Comparison of ENCODE assay signal across 8 mouse cellular contexts in genomic region chr10:33179731-33180631, GRCm38 (mm10).
DNase-seq lines count a peak whose midpoint lies in the region; ATAC-seq and TF ChIP-seq lines count a peak whose summit lies in the region.

No protein-coding gene starts in this region.

- H3K4me1 ChIP-seq in heart, adult 2 months (ENCODE audit: control insufficient read depth, insufficient read depth, low read length), result peaks cover 5% of the 10 kb centered on the region
- H3K4me1 ChIP-seq in heart, embryonic 11.5 days (ENCODE audit: control insufficient read depth, insufficient read depth, low read length), result no peaks in the 10 kb centered on the region

- 0 out of 2 replicates have a peak, but pooled peaks have one; percentile 2 for TF ChIP-seq CTCF in heart, adult 2 months (IDR thresholded peaks at IDR 0.05)

- H3K79me2 ChIP-seq in heart, adult 2 months (replicated peaks; ENCODE audit: control insufficient read depth, insufficient read depth, low read length), result no peaks in the 10 kb centered on the region

- H3K27ac ChIP-seq in heart, adult 2 months, result no peak overlapping the region
- no peak overlapping the region for H3K27ac ChIP-seq in heart, embryonic 11.5 days (ENCODE audit: low read depth, low read length)

- H3K4me2 ChIP-seq in heart, embryonic 11.5 days, result no peak overlapping the region

- TF ChIP-seq EP300 in heart, adult 2 months (IDR thresholded peaks at IDR 0.05; ENCODE audit: insufficient read depth, low read depth, low read length), result peak; percentile 57; the same call in 1 of the 2 replicates

- H3K36me3 ChIP-seq in heart, adult 2 months (ENCODE audit: control insufficient read depth, insufficient read depth, low read length), result peaks cover 6% of the 10 kb centered on the region
- no peaks in the 10 kb centered on the region for H3K36me3 ChIP-seq in heart, embryonic 11.5 days (ENCODE audit: control insufficient read depth, insufficient read depth, low read length)

- intact Hi-C loops in heart, adult 2 months (cut with DNase I), result no loop called here

- H3K9ac ChIP-seq in heart, adult 2 months (ENCODE audit: low read depth, low read length), result no peak overlapping the region
- no peak overlapping the region for H3K9ac ChIP-seq in heart, embryonic 11.5 days (ENCODE audit: low read depth, low read length)

- 20% methylated on average over 2 of the region's 2 CpGs for WGBS in heart, adult 2 months
- WGBS in heart, embryonic 11.5 days (ENCODE audit: insufficient replicate concordance), result 38% methylated on average over 2 of the region's 2 CpGs

- ATAC-seq in heart, embryonic 11.5 days (replicated peaks; ENCODE audit: insufficient number of reproducible peaks, low FRiP score, low TSS enrichment), result no peak

- peak; percentile 47 to 50 for DNase-seq in heart, adult 2 months
- DNase-seq in adrenal gland, adult 8-10 months, result peak; percentile 5
- peak; percentile 51 for DNase-seq in gastrocnemius, postnatal 10 days
- DNase-seq in lung, postnatal 25 days (ENCODE audit: low spot score), result peak; percentile 11
- DNase-seq in layer of hippocampus, adult 9-10 months (ENCODE audit: low spot score), result no peak
- DNase-seq in thymus, postnatal 4 days, result no peak
- no peak for DNase-seq in frontal cortex, postnatal 25 days (ENCODE audit: low spot score in 2 of 2)

- H3K4me3 ChIP-seq in heart, adult 2 months, result no peak overlapping the region
- no peak overlapping the region for H3K4me3 ChIP-seq in heart, embryonic 11.5 days (ENCODE audit: low read depth, low read length)

- H3K9me3 ChIP-seq in heart, embryonic 11.5 days (replicated peaks; ENCODE audit: control insufficient read depth, low read length), result no peaks in the 10 kb centered on the region

- no peaks in the 10 kb centered on the region for H3K27me3 ChIP-seq in heart, adult 2 months (ENCODE audit: control insufficient read depth, insufficient read depth, low read length)
- no peaks in the 10 kb centered on the region for H3K27me3 ChIP-seq in heart, embryonic 11.5 days (ENCODE audit: control insufficient read depth, insufficient read depth, low read length)

- TF ChIP-seq POLR2A in heart, adult 2 months (IDR thresholded peaks at IDR 0.05; ENCODE audit: insufficient read depth, low read depth, low read length), result no peak

Comparison
In these comparisons a context has a peak if more than half of its experiments do, and no peak if none do; other contexts are left out.
1. DNase-seq: peak in heart, adult 2 months (2 of 2), adrenal gland, adult 8-10 months (single experiment), gastrocnemius, postnatal 10 days (single experiment) and lung, postnatal 25 days (single experiment); none in layer of hippocampus, adult 9-10 months (single experiment), thymus, postnatal 4 days (single experiment) and frontal cortex, postnatal 25 days (0 of 2).